Mouse (Mus musculus) C2C12 (cell line): ENCODE measurements at regions not wholly inside any gene's neighbourhood (a gene's known extent, or its start where the extent isn't known, plus 50 kb on each side); places are given as distances from the start of the nearest gene placed in this dataset.

Experiments
- CEBPB ChIP-seq: IDR thresholded peaks from one replicate; pipeline ENCODE4 v1.6.1; 2011; ENCODE audit warnings: low read depth, mild to moderate bottlenecking, control low read depth, moderate library complexity
- CTCF ChIP-seq: IDR thresholded peaks from one replicate; pipeline ENCODE4 v1.5.1; 2011; ENCODE audit not compliant: control insufficient read depth, insufficient read depth, insufficient read length
- FOSL1 ChIP-seq: IDR thresholded peaks from one replicate; pipeline ENCODE4 v1.8.0; 2011; ENCODE audit warnings: mild to moderate bottlenecking, low read length; ENCODE audit not compliant: poor library complexity, insufficient read depth, severe bottlenecking
- MAX ChIP-seq: IDR thresholded peaks from one replicate; pipeline ENCODE4 v1.6.1; 2011; ENCODE audit warnings: mild to moderate bottlenecking, control low read depth
- MYOG ChIP-seq: IDR thresholded peaks from one replicate; pipeline ENCODE4 v1.6.1; 2011; ENCODE audit not compliant: control insufficient read depth, insufficient read length; ENCODE audit errors: extremely low read depth

GRCm38 (mm10) chr13:71158300-71158860 is 316.8 kb upstream of the Adamts16 start:
- TF ChIP-seq MYOG: no peak
- no peak for TF ChIP-seq MAX
- TF ChIP-seq CTCF: no peak
- TF ChIP-seq FOSL1: no peak
- TF ChIP-seq CEBPB: no peak
